Mouse (Mus musculus): ENCODE measurements around the gene Ovgp1. TPM values are rescaled to one million over a fixed set of nuclear protein-coding genes. Genes with fewer than 3 reads are reported as not detected.

Ovgp1 gene
- total RNA-seq, 1 experiment, result 3.0 TPM

DNA sequence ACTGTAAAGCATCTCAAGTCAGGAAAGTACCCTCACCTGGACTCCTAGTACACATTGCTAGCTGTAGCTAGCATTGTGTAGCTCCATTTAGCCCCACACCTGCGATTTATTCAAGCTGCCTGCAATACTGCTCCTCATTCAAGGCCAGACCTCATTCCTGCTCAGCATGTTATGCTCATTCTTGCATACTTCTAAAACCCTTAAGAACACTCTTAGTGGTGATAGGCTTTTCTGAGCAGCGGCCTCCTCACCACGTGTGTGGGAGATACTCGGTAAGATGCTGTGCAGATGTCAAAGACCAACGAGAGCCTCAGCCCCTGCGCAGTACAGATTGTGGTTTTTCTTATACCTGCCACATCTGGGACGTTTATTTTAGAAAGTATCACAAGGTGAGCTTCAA is 43.7 kb upstream of the Ovgp1 start:
- Histone ChIP-seq H3K4me1 (ENCODE audit: control insufficient read depth in 2 of 2, insufficient read depth in 2 of 2, low read length in 2 of 2, poor library complexity in 1 of 2) (peaks cover 4 to 7% of the 10 kb centered on the region in 2 experiments; a peak in 2 of 4 replicates), H3K4me3 (ENCODE audit: insufficient read depth in 1 of 2, low read depth in 1 of 2, low read length in 2 of 2, poor library complexity in 1 of 2, severe bottlenecking in 1 of 2) (no peak overlapping the region), H3K9me3 (ENCODE audit: control insufficient read depth, insufficient read depth, low read depth, low read length) (no peaks in the 10 kb centered on the region), H3K9ac (ENCODE audit: insufficient read depth, low read depth, low read length, poor library complexity, severe bottlenecking) (no peak overlapping the region), H3K27ac (ENCODE audit: insufficient read depth, low read depth, low read length, poor library complexity, severe bottlenecking) (no peak overlapping the region), H3K36me3 (ENCODE audit: control insufficient read depth, insufficient read depth, low read length, poor library complexity, severe bottlenecking) (no peaks in the 10 kb centered on the region)
- TF ChIP-seq ZNF384 (IDR thresholded peaks at IDR 0.05; ENCODE audit: low read depth, low read length) (no peak), ZC3H11A (IDR thresholded peaks at IDR 0.05; ENCODE audit: borderline replicate concordance, low read depth, low read length) (no peak), HCFC1 (IDR thresholded peaks at IDR 0.05; ENCODE audit: borderline replicate concordance, insufficient read depth, low read length) (no peak), CHD2 (IDR thresholded peaks at IDR 0.05; ENCODE audit: low read depth, low read length) (no peak), MAFK (IDR thresholded peaks at IDR 0.05; ENCODE audit: insufficient read depth, low read depth, low read length) (no peak)
- no peak for DNase-seq (ENCODE audit: low read depth, low spot score)
- in situ Hi-C loops (cut with MboI; ENCODE audit: low sequenced_read_pairs in 2 of 2, unreplicated experiment in 2 of 2), result no loop called here

DNA sequence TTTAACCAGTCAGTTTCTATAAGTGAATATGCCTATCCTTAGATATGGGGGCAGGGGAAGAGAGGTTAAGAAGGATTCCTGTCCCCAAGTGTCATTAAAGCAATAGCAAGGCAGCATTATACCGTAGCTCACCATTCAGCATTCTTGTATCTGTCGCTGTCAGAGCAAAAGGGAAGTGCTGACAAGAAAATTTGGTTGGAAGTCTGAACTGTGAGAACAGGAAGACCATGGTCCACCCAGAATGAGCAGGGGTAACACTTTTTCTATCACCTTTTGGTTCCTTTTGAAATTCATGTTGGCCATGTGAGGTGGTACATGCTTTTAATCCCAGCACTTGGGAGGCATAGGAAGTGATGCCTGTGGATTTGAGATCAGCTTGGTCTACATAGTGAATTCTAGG is 42.4 kb upstream of the Ovgp1 start:
- no peak for DNase-seq (ENCODE audit: low read depth, low spot score)
- no peaks in the 10 kb centered on the region for H3K9me3 ChIP-seq (ENCODE audit: control insufficient read depth, insufficient read depth, low read depth, low read length)
- peaks cover 4 to 7% of the 10 kb centered on the region in 2 experiments; a peak in 2 of 4 replicates for H3K4me1 ChIP-seq (ENCODE audit: control insufficient read depth in 2 of 2, insufficient read depth in 2 of 2, low read length in 2 of 2, poor library complexity in 1 of 2)
- TF ChIP-seq HCFC1 (IDR thresholded peaks at IDR 0.05; ENCODE audit: borderline replicate concordance, insufficient read depth, low read length) (no peak), ZNF384 (IDR thresholded peaks at IDR 0.05; ENCODE audit: low read depth, low read length) (no peak), CHD2 (IDR thresholded peaks at IDR 0.05; ENCODE audit: low read depth, low read length) (no peak), MAFK (IDR thresholded peaks at IDR 0.05; ENCODE audit: insufficient read depth, low read depth, low read length) (no peak), ZC3H11A (IDR thresholded peaks at IDR 0.05; ENCODE audit: borderline replicate concordance, low read depth, low read length) (no peak)
- H3K27ac ChIP-seq (ENCODE audit: insufficient read depth, low read depth, low read length, poor library complexity, severe bottlenecking), result no peak overlapping the region
- H3K4me3 ChIP-seq (ENCODE audit: insufficient read depth in 1 of 2, low read depth in 1 of 2, low read length in 2 of 2, poor library complexity in 1 of 2, severe bottlenecking in 1 of 2), result no peak overlapping the region
- in situ Hi-C loops (cut with MboI; ENCODE audit: low sequenced_read_pairs in 2 of 2, unreplicated experiment in 2 of 2), result no loop called here
- H3K9ac ChIP-seq (ENCODE audit: insufficient read depth, low read depth, low read length, poor library complexity, severe bottlenecking), result no peak overlapping the region
- no peaks in the 10 kb centered on the region for H3K36me3 ChIP-seq (ENCODE audit: control insufficient read depth, insufficient read depth, low read length, poor library complexity, severe bottlenecking)

DNA sequence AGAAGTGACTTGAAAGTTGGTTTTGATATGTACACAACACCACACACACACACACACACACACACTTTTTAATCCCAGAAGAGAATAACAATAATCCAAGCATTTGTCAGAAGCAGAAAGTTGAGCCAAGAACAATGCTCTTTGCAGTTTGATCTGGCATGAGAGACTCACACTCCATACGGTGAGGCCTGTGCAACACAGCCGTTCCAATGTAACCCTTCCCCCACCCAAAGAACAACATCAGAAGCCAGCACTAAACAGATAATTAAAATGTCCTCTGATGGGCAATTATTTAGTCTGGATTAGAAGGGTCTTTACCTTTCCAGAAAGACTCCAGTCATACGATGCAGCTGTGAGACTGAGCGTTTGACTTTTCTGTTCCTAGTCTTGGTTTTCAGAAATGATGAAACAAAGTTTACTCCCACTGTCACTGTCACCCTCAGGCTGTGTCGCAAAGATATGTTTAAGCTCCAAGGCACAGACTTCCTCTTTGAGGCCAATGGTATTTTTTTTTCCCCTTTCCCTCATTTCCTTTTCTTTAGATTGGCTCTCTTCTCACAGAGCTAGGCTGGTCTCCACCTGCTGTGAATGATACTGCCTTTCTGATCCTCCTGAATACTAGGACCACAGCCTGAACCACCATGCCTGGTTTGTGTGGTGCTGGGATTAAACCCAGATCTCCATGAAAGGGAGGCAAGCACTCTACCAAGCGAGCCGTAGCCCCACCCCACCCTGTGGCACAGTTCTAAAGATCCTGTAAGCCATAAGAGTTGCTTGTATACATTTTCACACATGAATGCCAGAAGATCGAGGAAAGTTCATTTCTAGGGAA is 41.1 kb upstream of the Ovgp1 start, which contains the start of gene I830077J02Rik:
TSS of gene I830077J02Rik (minus strand) at position 425 of the 832 bp plus-strand sequence.
- peaks cover 4 to 7% of the 10 kb centered on the region in 2 experiments; a peak in 2 of 4 replicates for H3K4me1 ChIP-seq (ENCODE audit: control insufficient read depth in 2 of 2, insufficient read depth in 2 of 2, low read length in 2 of 2, poor library complexity in 1 of 2)
- H3K36me3 ChIP-seq (ENCODE audit: control insufficient read depth, insufficient read depth, low read length, poor library complexity, severe bottlenecking), result no peaks in the 10 kb centered on the region; the same call in 1 of the 2 replicates
- no peaks in the 10 kb centered on the region for H3K9me3 ChIP-seq (ENCODE audit: control insufficient read depth, insufficient read depth, low read depth, low read length)
- in situ Hi-C loops (cut with MboI; ENCODE audit: low sequenced_read_pairs in 2 of 2, unreplicated experiment in 2 of 2), result no loop called here
- H3K9ac ChIP-seq (ENCODE audit: insufficient read depth, low read depth, low read length, poor library complexity, severe bottlenecking), result no peak within 1 kb of the TSS
- no peak within 1 kb of the TSS for H3K27ac ChIP-seq (ENCODE audit: insufficient read depth, low read depth, low read length, poor library complexity, severe bottlenecking)
- no peak for TF ChIP-seq HCFC1 (IDR thresholded peaks at IDR 0.05; ENCODE audit: borderline replicate concordance, insufficient read depth, low read length)
- DNase-seq (ENCODE audit: low read depth, low spot score), result no peak
- no peak within 1 kb of the TSS for H3K4me3 ChIP-seq (ENCODE audit: insufficient read depth in 1 of 2, low read depth in 1 of 2, low read length in 2 of 2, poor library complexity in 1 of 2, severe bottlenecking in 1 of 2)

DNA sequence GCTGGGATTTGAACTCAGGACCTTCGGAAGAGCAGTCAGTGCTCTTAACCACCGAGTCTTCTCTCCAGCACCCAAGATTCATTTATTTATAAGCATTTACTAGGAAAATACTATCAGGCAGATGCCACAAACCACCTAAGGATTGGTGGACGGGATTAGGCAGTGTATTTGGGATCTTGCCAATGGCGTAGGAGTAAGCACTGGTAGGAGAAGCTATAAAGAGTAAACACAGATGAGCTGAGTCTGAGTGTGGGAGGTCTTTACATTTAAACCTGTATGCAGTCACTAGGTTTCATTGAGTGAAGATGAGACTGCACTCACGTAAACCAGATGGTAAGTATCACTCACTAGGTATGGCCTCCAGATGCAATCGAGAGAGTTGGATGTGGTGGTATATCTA is 39.6 kb upstream of the Ovgp1 start:
- Histone ChIP-seq H3K36me3 (ENCODE audit: control insufficient read depth, insufficient read depth, low read length, poor library complexity, severe bottlenecking) (no peaks in the 10 kb centered on the region; the same call in 1 of the 2 replicates), H3K4me3 (ENCODE audit: insufficient read depth in 1 of 2, low read depth in 1 of 2, low read length in 2 of 2, poor library complexity in 1 of 2, severe bottlenecking in 1 of 2) (no peak overlapping the region), H3K9me3 (ENCODE audit: control insufficient read depth, insufficient read depth, low read depth, low read length) (no peaks in the 10 kb centered on the region), H3K27ac (ENCODE audit: insufficient read depth, low read depth, low read length, poor library complexity, severe bottlenecking) (no peak overlapping the region), H3K9ac (ENCODE audit: insufficient read depth, low read depth, low read length, poor library complexity, severe bottlenecking) (no peak overlapping the region), H3K4me1 (ENCODE audit: control insufficient read depth in 2 of 2, insufficient read depth in 2 of 2, low read length in 2 of 2, poor library complexity in 1 of 2) (peaks cover 0 to 3% of the 10 kb centered on the region in 2 experiments; a peak in 1 of 4 replicates)
- TF ChIP-seq ZC3H11A (IDR thresholded peaks at IDR 0.05; ENCODE audit: borderline replicate concordance, low read depth, low read length) (no peak), ZNF384 (IDR thresholded peaks at IDR 0.05; ENCODE audit: low read depth, low read length) (no peak), MAFK (IDR thresholded peaks at IDR 0.05; ENCODE audit: insufficient read depth, low read depth, low read length) (no peak), HCFC1 (IDR thresholded peaks at IDR 0.05; ENCODE audit: borderline replicate concordance, insufficient read depth, low read length) (no peak), CHD2 (IDR thresholded peaks at IDR 0.05; ENCODE audit: low read depth, low read length) (no peak)
- no peak for DNase-seq (ENCODE audit: low read depth, low spot score)
- in situ Hi-C loops (cut with MboI; ENCODE audit: low sequenced_read_pairs in 2 of 2, unreplicated experiment in 2 of 2), result no loop called here
